Mouse (Mus musculus) CH12.LX (cell line): Measurements from ENCODE around the gene Csnk1g1.
A peak's percentile ranks its signal among the peaks of the same experiment; 100 is the strongest.

Experiments
- BHLHE40 ChIP-seq: IDR thresholded peaks from 2 replicates; pipeline ENCODE4 v1.6.1; 2011; ENCODE audit warnings: mild to moderate bottlenecking, low read depth, low read length, improper control_type of control experiment
- CTCF ChIP-seq, 2 experiments: IDR thresholded peaks in 1 of 2; conservative IDR thresholded peaks in 1 of 2; 2 replicates each; pipeline ENCODE4 v1.5.1; 2011 to 2012; ENCODE audit warnings: low read depth in 2 of 2, low read length in 2 of 2, improper control_type of control experiment in 1 of 2, inconsistent platforms in 1 of 2, mild to moderate bottlenecking in 1 of 2, moderate library complexity in 1 of 2
- MXI1 ChIP-seq: IDR thresholded peaks from 2 replicates; pipeline ENCODE4 v1.6.1; 2011; ENCODE audit warnings: mild to moderate bottlenecking, low read depth, low read length, improper control_type of control experiment
- POLR2A ChIP-seq: IDR thresholded peaks from 2 replicates; pipeline ENCODE4 v1.6.1; 2011; ENCODE audit warnings: low read depth, mild to moderate bottlenecking, improper control_type of control experiment, low read length
- SIN3A ChIP-seq: IDR thresholded peaks from 2 replicates; pipeline ENCODE4 v1.6.1; 2012; ENCODE audit warnings: low read length, improper control_type of control experiment, inconsistent platforms
- SMC3 ChIP-seq: IDR thresholded peaks from 2 replicates; pipeline ENCODE4 v1.6.1; 2011; ENCODE audit warnings: low read depth, low read length, improper control_type of control experiment
- TCF12 ChIP-seq: IDR thresholded peaks from 2 replicates; pipeline ENCODE4 v1.6.1; 2014; ENCODE audit warnings: low read depth, mild to moderate bottlenecking, inconsistent platforms, low read length, improper control_type of control experiment
- USF2 ChIP-seq: conservative IDR thresholded peaks from 2 replicates; pipeline ENCODE4 v1.6.1; 2011; ENCODE audit warnings: low read depth, low read length, improper control_type of control experiment
- ZC3H11A ChIP-seq: IDR thresholded peaks from 2 replicates; pipeline ENCODE4 v1.6.1; 2012; ENCODE audit warnings: low read depth, mild to moderate bottlenecking, inconsistent platforms, low read length, improper control_type of control experiment
- ZMIZ1 ChIP-seq: IDR thresholded peaks from 2 replicates; pipeline ENCODE4 v1.6.1; 2012; ENCODE audit warnings: low read depth, mild to moderate bottlenecking, inconsistent platforms, low read length, improper control_type of control experiment

DNA sequence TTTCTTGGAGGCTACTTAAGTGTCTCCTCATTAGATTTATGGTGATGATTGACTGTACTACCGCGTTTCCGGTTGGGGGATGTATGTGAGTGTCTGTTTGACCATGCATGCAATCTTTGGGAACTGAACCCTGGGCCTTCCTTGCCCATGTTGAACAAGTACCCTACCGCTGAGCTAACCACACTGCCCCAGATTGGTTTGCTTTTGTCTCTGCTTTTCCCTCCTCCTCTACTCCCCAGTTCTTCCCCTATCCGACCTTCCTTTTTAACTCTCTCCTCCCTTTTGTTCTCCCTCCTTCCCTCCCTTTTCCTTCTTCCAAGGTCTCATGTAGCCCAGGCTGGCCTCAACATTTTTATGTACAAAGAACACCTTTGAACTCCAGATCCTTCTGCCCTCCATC, 17.6 kb upstream of the Csnk1g1 start:
- TF ChIP-seq CTCF (conservative IDR thresholded peaks at IDR 0.05 in 1 of 2, IDR thresholded peaks at IDR 0.05 in 1 of 2; ENCODE audit: low read depth in 2 of 2, low read length in 2 of 2) (no peak), POLR2A (0 out of 2 replicates have a peak, but pooled peaks have one; percentile 17), MXI1 (no peak), SIN3A (no peak), ZC3H11A (no peak), SMC3 (no peak), BHLHE40 (no peak), ZMIZ1 (no peak), USF2 (no peak), TCF12 (no peak)
